Mouse (Mus musculus) embryonic facial prominence, embryonic 15.5 days (tissue): ENCODE results near the gene Smg6. TPM values are rescaled to one million over a fixed set of nuclear protein-coding genes. Genes with fewer than 3 reads are reported as not detected.
A peak's percentile ranks its signal among the peaks of the same experiment; 100 is the strongest.

Source experiments
- ATAC-seq: fragments of 200-750 bp; cut with Nextera tagmentation; 2 replicates; pipeline ENCODE4 v1.8.0; 2017; ENCODE audit warnings: low read depth, moderate TSS enrichment; ENCODE audit not compliant: insufficient number of reproducible peaks, low FRiP score, low TSS enrichment
- H3K27ac ChIP-seq: fragments of 300-500 bp; sonication (generic); replicated peaks from 2 replicates; pipeline ENCODE4 v1.5.1; 2015; ENCODE audit warnings: mild to moderate bottlenecking, inconsistent platforms
- H3K27me3 ChIP-seq: fragments of 300-500 bp; sonication (generic); 2 replicates; pipeline ENCODE4 v1.6.1; 2015; ENCODE audit warnings: inconsistent platforms
- H3K36me3 ChIP-seq: fragments of 300-500 bp; sonication (generic); 2 replicates; pipeline ENCODE4 v1.6.1; 2015; ENCODE audit warnings: mild to moderate bottlenecking, inconsistent platforms
- H3K4me1 ChIP-seq: fragments of 300-500 bp; sonication (generic); 2 replicates; pipeline ENCODE4 v1.6.1; 2015; ENCODE audit warnings: inconsistent platforms
- H3K4me2 ChIP-seq: fragments of 300-500 bp; sonication (generic); replicated peaks from 2 replicates; pipeline ENCODE4 v1.6.1; 2015; ENCODE audit warnings: mild to moderate bottlenecking, inconsistent platforms
- H3K4me3 ChIP-seq: fragments of 300-500 bp; sonication (generic); replicated peaks from 2 replicates; pipeline ENCODE4 v1.5.1; 2015; ENCODE audit warnings: mild to moderate bottlenecking, inconsistent platforms
- H3K9ac ChIP-seq: fragments of 300-500 bp; sonication (generic); 2 replicates; pipeline ENCODE4 v1.6.1; 2015; ENCODE audit warnings: inconsistent platforms
- H3K9me3 ChIP-seq: fragments of 300-500 bp; sonication (generic); replicated peaks from 2 replicates; pipeline ENCODE4 v1.6.1; 2016; ENCODE audit warnings: inconsistent platforms
- WGBS: fragments of 180-500 bp; shearing (Covaris S2); methylation state at CpG from one replicate; pipeline ENCODE4 v1.1.7; 2015; 5-methylcytosine and 5-hydroxymethylcytosine counted together
- polyA plus RNA-seq: library from polyadenylated mRNA; unstranded; fragments of >200 nt; fragmentation: Nextera tagmentation; extraction: Ambion mirVana; gene quantifications from 2 replicates; pipeline ENCODE4 v1.2.1, GENCODE M21; 2015

Gene Smg6
- polyA plus RNA-seq, 1 experiment from 2014 or later = 18.1 TPM

DNA sequence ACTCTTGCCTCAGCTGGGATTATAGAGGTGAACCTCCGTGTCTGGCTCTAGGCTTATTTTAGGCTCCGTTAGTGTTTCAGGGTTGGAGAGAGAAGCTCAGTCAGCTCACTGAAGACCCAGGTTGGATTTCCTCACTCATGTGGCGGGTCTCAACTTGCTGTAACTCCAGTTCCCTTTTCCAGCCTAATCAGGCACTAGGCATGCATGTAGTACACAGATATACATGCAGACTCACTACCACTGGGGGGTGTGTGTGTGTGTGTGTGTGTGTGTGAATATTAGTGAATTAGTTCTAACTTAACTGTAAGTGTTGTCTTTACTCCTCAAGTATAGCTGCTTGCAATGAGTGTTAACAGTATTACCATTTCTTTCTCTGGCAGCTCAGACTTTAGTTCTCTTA lies 145.7 kb downstream of the Smg6 start:
- Histone ChIP-seq H3K9ac (no peak overlapping the region), H3K4me1 (peaks cover 26% of the 10 kb centered on the region), H3K9me3 (no peaks in the 10 kb centered on the region), H3K4me3 (no peak overlapping the region), H3K27ac (no peak overlapping the region), H3K36me3 (no peaks in the 10 kb centered on the region), H3K4me2 (no peak overlapping the region), H3K27me3 (no peaks in the 10 kb centered on the region)
- no peak for ATAC-seq
- 61% methylated on average over 3 of the region's 3 CpGs for WGBS

DNA sequence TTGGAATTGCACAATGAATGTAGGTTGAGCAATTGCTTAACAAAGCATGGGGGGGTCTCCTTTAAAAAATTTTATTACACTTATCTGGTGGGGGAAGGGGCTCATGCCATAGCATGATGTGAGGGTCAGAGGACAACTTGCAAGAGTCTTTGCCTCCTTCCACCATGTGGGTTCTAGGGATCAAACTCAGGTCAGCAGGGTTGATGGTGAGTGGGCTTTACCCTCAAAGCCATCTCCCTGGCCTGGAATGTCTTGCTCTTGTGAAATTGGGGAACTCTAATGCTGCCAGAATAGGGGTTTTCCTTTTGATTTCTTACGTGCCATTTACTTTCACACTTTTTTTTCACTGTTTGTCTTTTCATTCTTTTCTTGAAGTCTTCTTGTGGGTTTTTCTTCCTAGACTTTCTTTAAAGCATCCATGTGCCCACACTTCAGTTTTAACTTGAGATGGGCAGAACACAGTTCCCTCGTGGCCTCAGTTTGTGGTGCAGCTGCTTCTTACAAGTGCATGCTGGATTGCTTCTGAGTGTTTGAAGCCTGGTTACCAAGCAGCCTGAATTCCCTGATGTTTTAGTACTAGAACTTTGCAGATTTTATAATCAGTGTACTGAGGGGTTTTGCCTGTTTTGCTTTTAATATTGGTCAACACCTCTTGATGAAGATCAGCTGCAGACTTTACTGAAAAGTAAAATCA lies 147.5 kb downstream of the Smg6 start:
- Histone ChIP-seq H3K9ac (no peak overlapping the region), H3K36me3 (no peaks in the 10 kb centered on the region), H3K27ac (peak overlapping the region; percentile 90), H3K27me3 (no peaks in the 10 kb centered on the region), H3K4me1 (peaks cover 36% of the 10 kb centered on the region), H3K4me3 (no peak overlapping the region), H3K4me2 (no peak overlapping the region), H3K9me3 (no peaks in the 10 kb centered on the region)
- WGBS = 21% methylated on average over 2 of the region's 2 CpGs
- no peak for ATAC-seq

DNA sequence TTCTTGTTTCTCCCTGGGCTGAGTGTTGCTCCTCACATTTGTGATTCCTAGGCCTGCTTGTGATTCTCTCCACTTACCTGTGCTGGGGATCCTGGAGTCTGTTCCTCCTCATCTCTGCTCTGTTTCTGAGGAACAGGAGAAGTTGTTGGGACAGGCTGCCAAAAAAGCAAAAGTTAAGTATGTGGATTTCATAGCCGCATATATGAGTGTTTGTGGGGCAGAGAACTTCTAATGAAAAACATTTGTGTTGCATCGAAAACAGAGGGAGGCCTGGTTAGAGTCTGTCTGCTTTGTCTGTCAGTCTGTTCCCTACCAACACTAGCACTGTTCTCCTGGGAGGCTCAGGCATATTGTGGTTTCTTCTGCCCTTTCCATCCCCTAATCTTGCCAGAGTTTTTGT lies 148.1 kb downstream of the Smg6 start:
- WGBS = 19% methylated on average over 2 of the region's 2 CpGs
- no peaks in the 10 kb centered on the region for H3K27me3 ChIP-seq
- no peaks in the 10 kb centered on the region for H3K9me3 ChIP-seq
- H3K27ac ChIP-seq = peak overlapping the region; percentile 90
- H3K4me2 ChIP-seq = no peak overlapping the region
- peaks cover 39% of the 10 kb centered on the region for H3K4me1 ChIP-seq
- no peaks in the 10 kb centered on the region for H3K36me3 ChIP-seq
- no peak overlapping the region for H3K4me3 ChIP-seq
- H3K9ac ChIP-seq = no peak overlapping the region
- ATAC-seq = peak; percentile 43; the same call in 1 of the 2 replicates

DNA sequence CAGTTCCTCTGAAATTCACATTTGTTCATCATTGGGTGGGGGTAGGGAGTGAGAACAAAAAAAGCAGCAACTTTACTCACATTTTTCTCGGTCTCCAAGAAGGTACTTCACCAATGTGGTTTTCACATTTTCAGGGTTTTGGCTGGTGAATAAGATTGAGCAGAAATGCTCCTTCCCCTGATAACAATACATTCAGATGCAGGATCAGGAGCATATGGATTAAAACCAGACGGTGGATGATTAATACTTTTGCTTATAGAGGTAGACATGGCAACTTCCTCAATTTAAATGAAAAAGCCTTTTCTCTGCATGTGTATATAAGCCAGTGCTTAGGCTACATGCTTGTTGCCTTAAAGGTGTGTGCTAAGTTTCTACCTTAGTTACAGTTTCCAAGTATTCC lies 148.9 kb downstream of the Smg6 start:
- H3K4me2 ChIP-seq = no peak overlapping the region
- no peak overlapping the region for H3K4me3 ChIP-seq
- no peak for ATAC-seq
- 19% methylated on average over 2 of the region's 2 CpGs for WGBS
- H3K9ac ChIP-seq = no peak overlapping the region
- H3K27ac ChIP-seq = peak overlapping the region; percentile 90
- no peaks in the 10 kb centered on the region for H3K9me3 ChIP-seq
- H3K4me1 ChIP-seq = peaks cover 39% of the 10 kb centered on the region
- H3K36me3 ChIP-seq = peaks cover 3% of the 10 kb centered on the region; the same call in 1 of the 2 replicates
- no peaks in the 10 kb centered on the region for H3K27me3 ChIP-seq

DNA sequence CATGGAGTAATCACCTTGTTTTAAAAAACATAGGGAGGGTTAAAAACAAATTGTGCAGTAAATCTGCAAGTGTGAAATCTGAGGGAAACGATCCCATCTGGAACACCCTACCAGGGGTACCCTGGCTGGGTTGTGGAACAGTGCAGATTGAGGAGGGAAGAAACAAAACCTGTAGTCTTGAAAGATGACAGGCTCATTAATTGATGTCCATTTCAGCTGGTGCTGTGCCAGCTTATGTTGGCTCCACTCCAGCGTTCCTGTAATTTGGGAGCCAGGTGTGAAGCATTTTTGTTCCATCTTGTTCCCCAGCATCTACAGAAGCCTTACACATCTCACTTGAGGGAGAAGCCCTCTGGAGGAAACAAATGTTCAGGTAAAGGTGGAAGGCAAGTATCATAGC lies 153.0 kb downstream of the Smg6 start:
- Histone ChIP-seq H3K4me1 (peaks cover 26% of the 10 kb centered on the region), H3K27ac (no peak overlapping the region), H3K9ac (no peak overlapping the region), H3K4me3 (no peak overlapping the region), H3K4me2 (no peak overlapping the region), H3K9me3 (no peaks in the 10 kb centered on the region), H3K36me3 (peaks cover 9% of the 10 kb centered on the region; the same call in 1 of the 2 replicates), H3K27me3 (no peaks in the 10 kb centered on the region)
- WGBS = 56% methylated on average over 2 of the region's 2 CpGs
- no peak for ATAC-seq

DNA sequence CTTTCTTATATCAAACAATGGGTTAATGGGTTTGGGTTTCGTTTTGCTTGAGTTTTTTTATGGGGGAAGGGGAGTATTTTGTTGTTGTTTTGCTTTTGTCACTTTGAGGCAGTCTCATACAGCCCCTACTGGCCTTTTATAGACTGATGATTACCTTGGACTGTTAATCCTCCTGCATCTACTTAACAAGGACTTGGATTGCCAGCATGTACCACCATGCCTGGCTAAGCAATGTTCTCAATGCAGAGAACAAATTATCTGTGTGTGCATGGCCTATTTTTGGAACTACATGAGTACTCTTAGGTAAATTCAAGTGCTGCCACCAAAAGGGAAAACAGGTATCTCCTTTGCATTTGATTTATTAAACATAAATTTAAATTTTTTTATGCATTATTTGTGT lies 157.4 kb downstream of the Smg6 start:
- H3K36me3 ChIP-seq = peaks cover 9% of the 10 kb centered on the region
- H3K9ac ChIP-seq = no peak overlapping the region
- ATAC-seq = no peak
- no peak overlapping the region for H3K27ac ChIP-seq
- H3K27me3 ChIP-seq = no peaks in the 10 kb centered on the region
- H3K4me1 ChIP-seq = 0 out of 2 replicates have a peak, but pooled peaks cover 3% of the 10 kb centered on the region
- H3K9me3 ChIP-seq = no peaks in the 10 kb centered on the region
- no peak overlapping the region for H3K4me2 ChIP-seq
- H3K4me3 ChIP-seq = no peak overlapping the region
- WGBS = 77% methylated on average over 1 of the region's 1 CpGs

DNA sequence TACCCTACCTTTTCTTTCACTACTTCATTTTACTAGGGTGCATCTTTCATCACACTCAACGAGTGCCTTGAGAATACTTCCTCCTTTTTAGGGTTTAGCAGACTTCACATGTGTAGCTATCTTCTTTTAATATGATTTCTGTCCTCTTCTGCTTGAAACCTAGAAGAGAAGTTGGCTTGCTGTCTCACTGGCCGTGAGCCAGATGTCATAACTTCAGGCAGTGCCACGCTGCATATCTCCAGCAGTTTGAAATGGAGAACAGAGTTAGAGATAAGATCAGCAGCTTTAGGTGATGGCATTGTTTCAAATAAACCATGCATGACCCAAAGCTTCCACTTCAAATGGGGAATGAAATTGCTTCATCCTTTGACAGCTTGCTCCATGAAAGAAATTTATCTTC lies 166.5 kb downstream of the Smg6 start:
- Histone ChIP-seq H3K4me1 (0 out of 2 replicates have a peak, but pooled peaks cover 7% of the 10 kb centered on the region), H3K9ac (no peak overlapping the region), H3K9me3 (no peaks in the 10 kb centered on the region), H3K4me3 (no peak overlapping the region), H3K4me2 (no peak overlapping the region), H3K27ac (no peak overlapping the region), H3K27me3 (no peaks in the 10 kb centered on the region), H3K36me3 (no peaks in the 10 kb centered on the region)
- no peak for ATAC-seq
- 49% methylated on average over 3 of the region's 3 CpGs for WGBS

DNA sequence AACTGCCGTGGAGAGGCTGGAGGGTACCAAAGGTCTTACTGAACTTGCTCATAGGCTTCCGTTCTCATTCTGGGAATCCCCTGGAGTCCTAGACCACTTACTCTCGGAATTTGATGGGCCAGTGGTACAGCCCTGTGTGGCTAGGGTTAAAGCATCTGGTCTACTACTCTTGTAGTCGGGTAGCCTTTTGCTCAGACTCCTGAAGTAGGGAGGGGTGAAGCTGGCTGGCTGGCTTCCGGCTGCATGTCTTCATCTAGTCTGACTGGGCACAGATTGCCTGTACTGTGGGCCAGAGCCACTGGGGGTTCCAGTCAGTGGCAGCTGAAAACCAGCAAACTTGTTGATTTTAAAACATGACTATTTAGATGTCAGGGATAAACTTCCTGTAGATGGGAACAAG lies 167.0 kb downstream of the Smg6 start:
- no peak overlapping the region for H3K27ac ChIP-seq

DNA sequence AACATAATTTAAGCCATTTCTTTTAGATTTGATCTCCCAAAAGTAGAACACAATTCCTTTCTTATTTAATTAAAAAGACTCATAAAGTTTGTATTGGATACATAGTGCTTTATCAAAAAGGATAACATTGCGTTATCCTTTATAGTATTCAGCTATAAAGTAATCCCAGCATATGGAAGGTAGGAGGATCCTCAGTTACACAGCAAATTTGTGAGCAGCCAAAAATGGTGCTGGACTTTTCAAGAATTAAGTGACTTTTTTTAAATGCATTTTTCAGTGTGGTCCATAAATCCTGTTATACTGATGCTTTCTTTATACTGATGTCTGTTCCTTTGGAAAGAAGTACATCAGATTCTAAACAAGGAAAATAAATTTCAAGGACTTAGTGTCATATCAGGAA lies 169.1 kb downstream of the Smg6 start:
- Histone ChIP-seq H3K9ac (no peak overlapping the region), H3K9me3 (no peaks in the 10 kb centered on the region)
- WGBS = 97% methylated on average over 1 of the region's 1 CpGs

More for the DNA sequence above, 167.0 kb downstream of the Smg6 start:
- Histone ChIP-seq H3K9ac (no peak overlapping the region), H3K9me3 (no peaks in the 10 kb centered on the region), H3K36me3 (no peaks in the 10 kb centered on the region), H3K27me3 (no peaks in the 10 kb centered on the region), H3K4me1 (0 out of 2 replicates have a peak, but pooled peaks cover 7% of the 10 kb centered on the region), H3K4me3 (no peak overlapping the region), H3K4me2 (no peak overlapping the region)
- ATAC-seq = no peak
- 52% methylated on average over 5 of the region's 5 CpGs for WGBS

DNA sequence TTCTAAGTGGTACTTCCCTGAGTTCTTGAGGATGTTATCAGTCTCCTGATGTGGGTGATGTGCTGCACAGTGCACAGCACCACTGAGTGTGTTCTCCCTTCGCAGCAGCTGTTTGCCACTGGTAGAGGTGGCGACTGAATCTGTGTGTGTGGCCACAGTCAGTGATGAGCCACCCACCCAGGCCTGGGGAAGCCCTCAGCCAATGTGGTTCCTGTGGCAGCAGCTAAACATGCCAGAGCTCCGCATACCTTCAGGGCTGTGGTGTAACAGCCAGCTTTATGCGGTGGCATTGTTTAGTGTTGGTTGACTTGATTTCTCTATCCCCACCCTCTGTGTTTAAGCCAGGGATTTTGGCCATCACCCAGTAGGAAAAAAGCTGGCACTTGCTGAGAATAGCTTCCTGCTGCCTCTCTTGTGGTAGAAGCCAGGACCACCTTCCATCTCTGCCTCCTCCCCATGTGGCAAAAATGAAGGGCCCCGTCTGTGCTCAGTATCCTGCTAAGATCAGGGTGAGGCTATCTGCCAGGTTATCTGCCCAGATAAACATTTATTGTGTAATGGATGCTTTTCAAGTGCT lies 177.2 kb downstream of the Smg6 start:
- no peak; the same call in 1 of the 2 replicates for ATAC-seq

More for the DNA sequence above, 169.1 kb downstream of the Smg6 start:
- Histone ChIP-seq H3K36me3 (no peaks in the 10 kb centered on the region), H3K4me3 (no peak overlapping the region), H3K27ac (no peak overlapping the region), H3K4me1 (0 out of 2 replicates have a peak, but pooled peaks cover 7% of the 10 kb centered on the region), H3K4me2 (no peak overlapping the region), H3K27me3 (no peaks in the 10 kb centered on the region)
- no peak for ATAC-seq

DNA sequence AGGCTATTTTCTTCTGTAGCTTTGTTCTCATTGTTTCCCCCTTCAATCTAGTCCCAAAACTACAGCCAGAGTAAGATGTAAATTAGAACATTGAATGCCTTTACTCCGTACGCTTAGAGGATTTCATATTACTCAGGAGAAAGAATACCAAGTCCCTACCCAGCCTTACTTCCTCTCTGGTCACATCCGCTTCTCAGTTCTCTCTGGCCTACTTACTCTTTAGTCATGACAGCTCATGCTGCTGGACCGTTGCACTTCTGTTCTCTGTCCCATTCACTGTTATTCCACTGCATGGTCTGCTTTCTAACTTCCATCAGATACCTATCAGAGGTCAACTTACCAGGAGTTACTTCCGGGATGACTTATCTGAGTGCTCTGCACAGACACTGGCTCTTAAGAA lies 181.0 kb downstream of the Smg6 start:
- H3K27ac ChIP-seq = no peak overlapping the region
- no peaks in the 10 kb centered on the region for H3K27me3 ChIP-seq
- H3K4me1 ChIP-seq = peaks cover 13% of the 10 kb centered on the region
- H3K36me3 ChIP-seq = no peaks in the 10 kb centered on the region
- H3K9ac ChIP-seq = no peak overlapping the region
- no peaks in the 10 kb centered on the region for H3K9me3 ChIP-seq
- 91% methylated on average over 5 of the region's 5 CpGs for WGBS
- H3K4me2 ChIP-seq = no peak overlapping the region
- H3K4me3 ChIP-seq = no peak overlapping the region
- no peak for ATAC-seq

More for the DNA sequence above, 177.2 kb downstream of the Smg6 start:
- no peak overlapping the region for H3K4me2 ChIP-seq
- H3K4me1 ChIP-seq = peaks cover 13% of the 10 kb centered on the region
- H3K9ac ChIP-seq = no peak overlapping the region
- H3K36me3 ChIP-seq = no peaks in the 10 kb centered on the region
- H3K9me3 ChIP-seq = no peaks in the 10 kb centered on the region
- WGBS = 40% methylated on average over 5 of the region's 5 CpGs
- H3K27me3 ChIP-seq = no peaks in the 10 kb centered on the region
- peak overlapping the region; percentile 48; the same call in 1 of the 2 replicates for H3K27ac ChIP-seq
- no peak overlapping the region for H3K4me3 ChIP-seq

DNA sequence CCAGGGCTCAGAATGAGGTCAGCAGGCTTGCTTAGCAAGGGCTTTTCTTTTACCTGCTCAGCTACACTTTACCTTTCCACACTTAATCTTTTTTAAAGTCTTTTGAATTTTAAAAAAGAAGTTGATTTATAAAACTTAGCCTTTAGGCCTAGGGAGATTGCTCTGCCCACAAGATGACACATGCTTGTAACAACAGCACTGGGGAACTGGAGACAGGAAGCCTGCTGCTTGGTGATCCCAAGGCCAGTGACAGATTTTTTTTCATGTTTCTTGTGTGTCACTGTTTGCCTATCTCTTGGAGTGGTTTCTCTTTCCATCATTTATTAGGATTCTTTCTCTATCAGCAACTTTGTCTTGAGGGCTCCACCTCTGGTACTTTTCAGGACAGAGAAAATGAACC lies 183.3 kb downstream of the Smg6 start:
- Histone ChIP-seq H3K4me2 (no peak overlapping the region), H3K9ac (no peak overlapping the region), H3K4me1 (no peaks in the 10 kb centered on the region), H3K27ac (no peak overlapping the region), H3K36me3 (no peaks in the 10 kb centered on the region), H3K27me3 (no peaks in the 10 kb centered on the region), H3K9me3 (no peaks in the 10 kb centered on the region), H3K4me3 (no peak overlapping the region)
- no peak for ATAC-seq
